Mouse (Mus musculus): Measurements from ENCODE around the gene Lrwd1.
"Not testable (repeated sequence)": the region's sequence is repeated elsewhere in the genome, so short reads cannot be mapped to it uniquely, and the experiment has no call there.

Gene Lrwd1

GRCm38 (mm10) chr5:136147704-136148103, 11.8 kb upstream of the Lrwd1 start:
- no peak for DNase-seq (ENCODE audit: inconsistent ontology term)

GRCm38 (mm10) chr5:136146936-136147335, 11.1 kb upstream of the Lrwd1 start:
- no peak for DNase-seq (ENCODE audit: inconsistent ontology term)

DNA sequence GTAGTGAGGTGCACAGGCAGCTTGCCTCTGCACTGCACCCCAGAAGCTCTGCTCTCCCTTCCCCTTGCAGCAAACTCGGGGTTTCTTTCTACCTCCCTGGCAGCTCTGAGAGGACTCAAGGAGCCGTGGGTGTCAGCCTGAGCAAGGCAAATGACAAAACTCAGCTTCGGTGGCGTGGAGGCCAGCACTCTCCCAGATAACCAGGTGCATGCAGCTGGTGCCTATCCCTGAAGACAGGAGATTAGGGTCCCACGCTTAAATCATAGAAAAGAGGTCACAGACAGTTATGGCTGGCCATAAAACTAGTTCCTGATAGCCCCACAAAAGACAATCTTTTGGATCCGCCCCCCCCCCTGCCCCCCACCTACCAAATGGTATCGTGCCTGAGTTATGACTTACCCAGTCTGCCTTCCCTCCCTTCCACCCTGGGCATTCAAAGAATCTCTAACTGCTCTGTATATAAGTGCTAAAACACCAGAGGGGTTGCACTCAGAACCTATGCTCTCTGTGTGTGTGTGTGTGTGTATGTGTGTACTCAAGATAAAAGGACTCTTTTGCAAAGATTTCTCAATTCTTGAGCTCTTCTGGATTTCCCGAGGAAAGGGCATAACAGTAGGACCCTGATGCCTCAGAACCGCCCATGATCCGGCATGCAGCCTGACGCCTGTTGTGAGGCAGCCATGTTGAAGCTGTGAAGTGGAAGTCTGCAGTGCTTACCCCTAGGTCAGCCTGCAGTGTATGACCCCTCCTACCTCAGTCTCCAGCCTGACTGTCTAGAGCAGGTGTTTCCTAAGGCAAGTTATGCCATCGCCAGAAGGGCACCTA, 8.9 kb upstream of the Lrwd1 start:
- no peak for DNase-seq (ENCODE audit: inconsistent ontology term)

GRCm38 (mm10) chr5:136143161-136143755, 7.4 kb upstream of the Lrwd1 start:
- DNase-seq (ENCODE audit: inconsistent ontology term) = peak; percentile 24

DNA sequence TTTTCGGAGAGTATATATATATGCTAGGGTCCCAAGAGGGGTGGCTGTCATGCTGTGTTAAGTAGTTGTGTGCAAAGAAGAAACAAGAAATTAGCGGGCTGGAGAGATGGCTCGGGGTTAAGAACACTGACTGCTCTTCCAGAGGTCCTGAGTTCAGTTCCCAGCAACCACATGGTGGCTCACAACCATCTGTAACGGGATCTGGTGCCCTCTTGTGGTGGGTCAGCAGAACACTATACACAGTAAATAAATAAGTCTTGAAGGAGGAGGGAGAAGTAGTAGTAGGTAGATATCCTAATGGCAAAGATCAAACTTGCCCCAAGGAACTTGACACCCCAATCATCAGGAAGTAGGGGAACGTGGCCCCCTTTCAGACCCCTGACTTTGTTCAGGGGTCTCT, 6.9 kb upstream of the Lrwd1 start:
- DNase-seq (ENCODE audit: inconsistent ontology term) = no peak

GRCm38 (mm10) chr5:136140057-136140482, 4.2 kb upstream of the Lrwd1 start:
- DNase-seq (ENCODE audit: inconsistent ontology term) = no peak

GRCm38 (mm10) chr5:136139393-136139792, 3.5 kb upstream of the Lrwd1 start:
- no peak for DNase-seq (ENCODE audit: inconsistent ontology term)

DNA sequence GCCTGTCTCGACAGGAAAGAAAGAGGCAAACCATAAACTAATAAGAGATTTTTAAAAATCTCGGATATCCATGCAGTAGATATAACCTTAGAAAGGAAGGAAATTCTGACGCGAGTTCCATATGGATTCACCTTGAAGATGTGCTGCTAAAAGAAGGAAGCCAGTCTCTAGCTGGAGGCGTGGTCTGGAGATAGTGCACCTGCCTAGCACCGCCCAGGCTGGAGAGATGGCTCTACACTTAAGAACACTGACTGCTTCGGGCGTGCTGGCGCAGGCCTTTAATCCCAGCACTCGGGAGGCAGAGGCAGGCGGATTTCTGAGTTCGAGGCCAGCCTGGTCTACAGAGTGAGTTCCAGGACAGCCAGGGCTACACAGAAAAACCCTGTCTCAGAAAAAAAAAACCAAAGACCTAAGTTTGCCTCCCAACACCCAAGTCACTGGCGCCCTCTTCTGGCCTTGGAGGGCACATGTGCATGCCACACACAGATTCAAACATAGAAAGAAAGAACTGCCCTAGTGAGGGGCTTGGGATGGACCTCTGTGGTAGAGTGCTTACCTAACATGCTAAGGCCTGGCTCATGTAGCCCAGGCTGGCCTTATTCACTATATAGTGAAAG, 1.9 kb upstream of the Lrwd1 start:
- DNase-seq (ENCODE audit: inconsistent ontology term) = no peak

- DNase-seq (ENCODE audit: inconsistent ontology term) = no peak
Measured at GRCm38 (mm10) chr5:136136292-136136990, 567 bp upstream of the Lrwd1 start.

DNA sequence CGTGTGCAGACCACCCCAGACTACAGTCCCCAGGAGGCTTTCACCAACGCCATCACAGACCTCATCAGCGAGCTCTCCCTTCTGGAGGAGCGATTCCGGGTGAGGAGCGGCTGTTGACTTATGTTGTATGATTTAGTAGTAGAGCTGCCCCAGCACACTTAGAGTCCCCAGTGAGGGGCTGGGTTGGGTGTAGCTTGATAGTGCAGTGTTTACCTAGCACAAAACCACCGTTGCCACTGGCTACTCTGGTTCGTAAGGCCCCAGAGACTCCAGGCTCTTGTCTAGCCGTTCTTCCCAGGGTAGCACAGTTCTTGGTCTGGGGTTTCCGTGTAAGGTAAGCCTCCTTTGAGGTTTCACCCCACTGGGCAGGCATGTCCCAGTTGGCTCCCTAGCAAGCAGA, 13.7 kb downstream of the Lrwd1 start:
- no peak for DNase-seq (ENCODE audit: inconsistent ontology term)

- no peak for DNase-seq (ENCODE audit: inconsistent ontology term)
Measured at GRCm38 (mm10) chr5:136116784-136117112, 19.1 kb downstream of the Lrwd1 start.

- peak; percentile 96 for DNase-seq (ENCODE audit: inconsistent ontology term)
Measured at GRCm38 (mm10) chr5:136115891-136116783, 19.7 kb downstream of the Lrwd1 start, which contains the start of gene Polr2j. TSS of gene Polr2j (plus strand) at chr5:136116631.

DNA sequence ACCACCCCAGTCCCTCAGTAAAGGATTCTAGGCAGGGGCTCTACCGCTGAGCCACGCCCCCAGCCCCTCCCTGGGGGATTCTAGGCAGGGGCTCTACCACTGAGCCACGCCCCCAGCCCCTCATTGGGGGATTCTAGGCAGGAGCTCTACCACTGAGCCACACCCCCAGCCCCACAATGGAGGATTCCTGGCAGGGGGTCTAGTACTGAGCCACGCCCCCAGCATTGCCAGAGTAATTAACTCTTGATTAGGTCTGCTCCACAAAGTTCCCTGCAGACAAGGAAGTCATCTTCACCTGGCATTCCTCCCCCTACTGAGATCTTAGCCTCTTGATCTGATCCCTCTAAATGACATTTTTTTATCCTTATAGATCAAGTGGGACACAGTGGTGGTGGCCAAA, 22.3 kb downstream of the Lrwd1 start:
- DNase-seq (ENCODE audit: inconsistent ontology term) = not testable (repeated sequence)

DNA sequence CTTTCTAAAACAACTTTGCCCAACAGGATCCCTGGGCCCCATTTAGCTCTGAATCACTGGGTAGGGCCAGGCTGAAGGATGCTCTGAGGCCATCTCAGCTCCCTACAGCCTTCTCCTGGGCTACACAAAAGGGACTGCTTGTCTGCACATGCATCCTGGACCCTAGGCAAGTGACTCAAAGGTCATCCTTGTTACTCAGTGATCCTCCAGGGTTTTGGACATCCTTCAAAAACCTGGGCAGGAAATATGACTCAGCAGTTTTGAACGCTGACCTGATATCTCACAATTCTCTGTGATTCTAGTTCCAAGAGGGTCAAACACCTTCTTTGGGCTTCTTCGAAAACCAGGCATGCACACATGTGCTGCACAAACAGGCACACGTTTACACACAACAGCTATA, 26.8 kb downstream of the Lrwd1 start:
- DNase-seq (ENCODE audit: inconsistent ontology term) = peak; percentile 12

GRCm38 (mm10) chr5:136108486-136108885, 27.4 kb downstream of the Lrwd1 start:
- DNase-seq (ENCODE audit: inconsistent ontology term) = peak; percentile 11

DNA sequence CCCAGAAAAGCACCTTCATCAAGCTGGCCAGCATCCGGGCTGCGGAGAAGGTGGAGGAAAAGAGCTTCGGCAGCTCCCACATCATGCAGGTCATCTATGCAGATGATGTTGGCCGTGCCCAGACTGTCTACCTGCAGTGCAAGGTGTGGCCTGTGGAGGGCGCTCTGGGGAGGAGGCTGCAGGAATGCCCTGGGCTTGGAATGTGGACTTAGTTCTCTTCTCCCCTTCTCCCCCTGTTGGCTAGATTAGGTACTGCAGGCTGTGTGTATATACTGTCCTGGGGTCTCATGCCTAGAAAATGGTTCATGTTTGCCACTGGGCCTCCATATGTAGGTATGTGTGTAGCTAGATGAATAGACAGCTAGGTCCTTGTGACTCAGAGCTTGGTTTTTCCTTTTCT, 31.4 kb downstream of the Lrwd1 start:
- no peak for DNase-seq (ENCODE audit: inconsistent ontology term)

DNA sequence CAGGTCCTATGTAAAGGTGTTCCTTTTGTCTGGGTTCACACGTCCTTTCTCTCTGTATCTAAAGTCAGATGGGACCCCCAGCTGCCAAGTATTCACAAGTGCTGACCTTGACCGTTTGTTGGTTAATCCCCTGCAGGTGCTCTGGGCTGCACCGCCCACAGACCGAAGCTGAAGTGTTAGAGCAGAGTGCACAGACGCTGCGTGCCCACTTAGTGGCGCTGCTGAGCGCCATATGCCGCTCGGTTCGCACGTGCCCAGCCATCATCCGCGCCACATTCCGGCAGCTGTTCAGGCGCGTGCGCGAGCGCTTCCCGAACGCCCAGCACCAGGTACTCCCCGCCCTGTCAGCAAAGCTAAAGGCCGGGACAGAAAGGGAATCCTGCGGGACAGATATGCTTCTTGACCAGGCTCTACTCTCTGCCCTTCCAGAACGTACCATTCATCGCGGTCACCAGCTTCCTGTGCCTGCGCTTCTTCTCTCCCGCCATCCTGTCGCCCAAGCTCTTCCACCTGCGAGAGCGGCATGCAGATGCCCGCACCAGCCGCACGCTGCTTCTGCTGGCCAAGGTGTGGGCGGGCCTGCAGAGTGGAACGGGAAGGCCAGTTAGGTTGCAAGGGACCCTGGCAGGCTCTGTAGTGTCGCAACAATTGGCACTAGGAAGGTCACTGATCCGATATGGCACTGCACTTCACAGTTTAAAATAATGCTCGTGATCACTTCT, 33.6 kb downstream of the Lrwd1 start:
- DNase-seq (ENCODE audit: inconsistent ontology term) = peak; percentile 42

- DNase-seq (ENCODE audit: inconsistent ontology term) = no peak
Measured at GRCm38 (mm10) chr5:136098536-136098935, 37.3 kb downstream of the Lrwd1 start.

- DNase-seq (ENCODE audit: inconsistent ontology term) = no peak
Measured at GRCm38 (mm10) chr5:136095089-136095488, 40.8 kb downstream of the Lrwd1 start.

DNA sequence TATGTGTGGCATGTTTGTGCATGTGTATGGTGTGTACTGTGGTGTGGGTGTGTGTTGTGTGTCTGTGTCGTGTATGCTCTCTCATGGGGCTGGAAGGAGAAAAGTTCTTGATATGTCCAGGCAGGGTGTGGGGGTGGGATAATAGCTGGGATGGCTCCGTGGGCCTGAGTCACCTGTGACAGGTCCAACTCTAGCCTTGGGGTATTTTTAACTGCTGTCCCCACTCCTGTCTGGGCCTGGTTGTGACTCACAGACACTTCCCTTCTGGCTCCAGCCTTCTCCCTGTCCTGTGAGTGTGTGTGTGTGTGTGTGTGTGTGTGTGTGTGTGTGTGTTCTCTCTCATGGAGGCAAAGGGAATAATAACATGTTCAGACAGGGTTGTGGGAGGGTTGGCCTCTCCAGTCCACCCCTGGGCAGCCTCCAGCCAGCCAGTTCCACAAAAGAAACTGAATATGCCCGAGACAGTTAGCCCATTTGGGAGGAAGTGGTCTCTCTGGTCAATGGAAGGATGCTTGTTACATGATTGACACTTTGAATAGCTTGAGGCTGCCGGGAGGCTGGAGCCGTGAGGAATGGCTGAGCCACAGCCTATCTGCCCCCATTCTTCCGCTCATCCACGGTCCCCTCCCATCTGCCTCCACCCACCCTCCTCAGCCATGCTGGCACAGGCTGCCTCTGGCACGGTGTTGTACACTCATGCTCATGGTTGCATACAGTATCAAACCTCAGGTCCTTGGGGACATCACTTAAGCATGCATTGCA, 41.4 kb downstream of the Lrwd1 start:
- peak; percentile 69 for DNase-seq (ENCODE audit: inconsistent ontology term)

Data from Muller cell, postnatal 12 days (primary cell).